Mouse (Mus musculus): Measurements from ENCODE around the gene Oard1. TPM values are rescaled to one million over a fixed set of nuclear protein-coding genes. Genes with fewer than 3 reads are reported as not detected.

Oard1 gene
- polyA plus RNA-seq, 1 experiment from 2014 or later: 76.8 TPM

DNA sequence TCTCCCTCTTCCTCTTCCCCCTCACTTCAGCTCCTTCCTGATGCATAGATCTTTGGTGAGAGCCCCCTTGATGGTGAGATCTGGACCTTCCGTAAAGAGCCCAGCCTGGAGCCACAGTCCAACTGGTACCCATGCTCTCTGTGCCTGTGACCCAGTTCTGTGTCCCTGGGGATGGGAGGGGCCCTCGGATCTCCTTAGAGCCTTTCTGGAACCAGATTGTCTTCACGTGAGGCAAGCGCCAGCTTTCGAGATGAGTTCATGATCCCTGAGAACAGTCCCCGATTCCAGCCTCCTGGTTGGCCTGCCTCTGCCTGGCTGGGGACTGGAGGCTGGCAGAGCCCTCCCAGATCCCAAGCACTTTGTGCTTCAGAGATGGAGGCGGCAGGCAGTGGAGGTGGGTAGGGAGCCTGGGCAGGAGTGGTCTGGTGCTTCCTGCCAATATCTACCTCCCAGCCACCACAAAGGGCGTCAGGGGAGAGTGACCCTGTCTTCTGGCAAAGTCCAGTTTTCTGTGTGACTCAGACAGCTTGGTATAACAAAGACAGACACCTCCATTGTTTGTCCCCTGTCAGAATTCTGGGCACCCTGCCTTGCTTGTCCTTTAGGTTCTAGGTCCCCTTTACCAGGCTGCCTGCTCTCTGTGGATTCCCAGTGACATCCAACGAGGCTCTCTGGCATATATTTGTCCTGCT, 42.1 kb downstream of the Oard1 start:
- Histone ChIP-seq H3K4me1 (replicated peaks; ENCODE audit: control insufficient read depth, insufficient read depth, low read length) (peaks cover 36% of the 10 kb centered on the region), H3K36me3 (ENCODE audit: control insufficient read depth, insufficient read depth, low read length) (no peaks in the 10 kb centered on the region), H3K4me3 (ENCODE audit: low read depth, low read length) (peak overlapping the region; percentile 57), H3K9ac (ENCODE audit: low read depth, low read length) (peak overlapping the region; percentile 76), H3K27ac (ENCODE audit: low read depth, low read length) (peak overlapping the region; percentile 93), H3K9me3 (ENCODE audit: control insufficient read depth, low read length) (no peaks in the 10 kb centered on the region), H3K27me3 (replicated peaks; ENCODE audit: control insufficient read depth, insufficient read depth, low read length) (no peaks in the 10 kb centered on the region), H3K4me2 (peak overlapping the region; percentile 61)
- ATAC-seq (replicated peaks; ENCODE audit: low FRiP score) (peak; percentile 11; the same call in 1 of the 2 replicates), DNase-seq (ENCODE audit: low spot score) (no peak)
- WGBS: 70% methylated on average over 9 of the region's 9 CpGs

DNA sequence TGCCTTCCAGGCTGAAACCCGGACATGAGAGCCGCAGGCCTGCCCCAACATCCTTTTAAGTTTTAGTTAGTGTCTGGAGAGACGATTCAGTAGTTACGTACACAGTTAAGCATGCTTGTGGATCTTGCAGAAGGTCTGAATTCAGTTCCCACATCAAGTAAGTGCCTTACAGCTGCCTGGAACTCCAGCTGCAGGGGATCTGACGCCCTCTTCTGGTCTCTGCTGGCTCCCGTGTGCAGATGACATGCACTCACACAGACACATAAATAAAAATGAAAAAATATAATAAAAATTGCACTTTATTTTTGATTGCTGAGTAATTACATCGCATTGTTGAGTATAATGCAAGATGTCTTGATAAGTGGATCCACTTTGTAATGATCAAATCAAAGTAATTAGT, 43.7 kb downstream of the Oard1 start:
- H3K27ac ChIP-seq (ENCODE audit: low read depth, low read length): no peak overlapping the region
- ATAC-seq (replicated peaks; ENCODE audit: low FRiP score) (no peak), DNase-seq (ENCODE audit: low spot score) (no peak)
- H3K27me3 ChIP-seq (replicated peaks; ENCODE audit: control insufficient read depth, insufficient read depth, low read length): no peaks in the 10 kb centered on the region
- WGBS: 73% methylated on average over 7 of the region's 7 CpGs
- no peak overlapping the region for H3K4me2 ChIP-seq
- H3K4me1 ChIP-seq (replicated peaks; ENCODE audit: control insufficient read depth, insufficient read depth, low read length): peaks cover 29% of the 10 kb centered on the region
- H3K9ac ChIP-seq (ENCODE audit: low read depth, low read length): no peak overlapping the region
- H3K9me3 ChIP-seq (ENCODE audit: control insufficient read depth, low read length): no peaks in the 10 kb centered on the region
- no peaks in the 10 kb centered on the region for H3K36me3 ChIP-seq (ENCODE audit: control insufficient read depth, insufficient read depth, low read length)
- H3K4me3 ChIP-seq (ENCODE audit: low read depth, low read length): no peak overlapping the region

DNA sequence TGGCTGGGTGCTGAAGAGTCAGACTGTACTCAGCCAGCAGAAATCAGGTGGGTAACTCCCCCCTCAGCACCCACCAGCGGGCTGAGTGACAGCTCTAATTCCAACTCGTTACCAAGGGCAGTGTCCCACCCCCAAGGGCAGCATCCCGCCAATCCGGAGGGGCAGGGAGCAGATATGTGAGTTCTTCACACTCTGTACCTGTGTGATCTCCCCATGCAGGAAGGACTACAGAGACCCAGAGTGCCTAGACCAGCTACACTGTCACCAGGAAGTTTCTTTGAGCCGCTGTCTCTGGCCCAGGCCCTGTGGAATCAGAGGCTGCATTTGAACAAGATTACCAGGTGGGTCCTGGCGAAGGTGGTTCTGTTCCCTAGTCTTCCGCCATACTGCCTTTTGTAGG, 44.4 kb downstream of the Oard1 start:
- peaks cover 26% of the 10 kb centered on the region for H3K4me1 ChIP-seq (replicated peaks; ENCODE audit: control insufficient read depth, insufficient read depth, low read length)
- peak overlapping the region; percentile 19; the same call in 1 of the 2 replicates for H3K4me3 ChIP-seq (ENCODE audit: low read depth, low read length)
- H3K9ac ChIP-seq (ENCODE audit: low read depth, low read length): peak overlapping the region; percentile 51; the same call in 1 of the 2 replicates
- DNase-seq (ENCODE audit: low spot score) (no peak), ATAC-seq (replicated peaks; ENCODE audit: low FRiP score) (no peak)
- H3K27me3 ChIP-seq (replicated peaks; ENCODE audit: control insufficient read depth, insufficient read depth, low read length): no peaks in the 10 kb centered on the region
- H3K27ac ChIP-seq (ENCODE audit: low read depth, low read length): no peak overlapping the region
- no peaks in the 10 kb centered on the region for H3K9me3 ChIP-seq (ENCODE audit: control insufficient read depth, low read length)
- H3K4me2 ChIP-seq: peak overlapping the region; percentile 54
- 45% methylated on average over 7 of the region's 7 CpGs for WGBS
- H3K36me3 ChIP-seq (ENCODE audit: control insufficient read depth, insufficient read depth, low read length): no peaks in the 10 kb centered on the region

DNA sequence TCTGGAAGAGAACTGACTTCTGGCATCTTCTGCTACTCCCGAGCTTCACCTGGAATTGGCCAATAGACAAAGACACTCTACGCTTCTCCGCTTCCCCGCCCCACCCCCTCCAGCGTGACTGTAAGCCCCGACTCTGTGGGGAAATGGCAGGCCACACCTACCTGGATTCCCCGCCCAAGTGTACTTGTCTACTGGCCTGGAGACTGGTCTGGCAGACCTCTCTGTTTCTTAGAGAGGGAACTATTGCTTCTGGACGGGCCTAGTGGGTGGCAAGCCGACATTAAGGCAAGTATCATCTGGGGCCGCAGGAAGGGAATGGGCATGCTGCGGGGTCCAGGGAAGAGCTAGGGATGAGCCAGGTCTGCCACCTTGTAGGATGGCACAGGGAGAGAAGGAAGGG, 44.9 kb downstream of the Oard1 start, which contains the start of gene Unc5cl:
Gene Unc5cl (plus strand): TSS at position 214 of the 400 bp plus-strand sequence.
- H3K36me3 ChIP-seq (ENCODE audit: control insufficient read depth, insufficient read depth, low read length): no peaks in the 10 kb centered on the region
- ATAC-seq (replicated peaks; ENCODE audit: low FRiP score) (no peak), DNase-seq (ENCODE audit: low spot score) (no peak)
- H3K9me3 ChIP-seq (ENCODE audit: control insufficient read depth, low read length): no peaks in the 10 kb centered on the region
- peaks cover 25% of the 10 kb centered on the region for H3K4me1 ChIP-seq (replicated peaks; ENCODE audit: control insufficient read depth, insufficient read depth, low read length)
- peak within 1 kb of the TSS; percentile 19 for H3K4me3 ChIP-seq (ENCODE audit: low read depth, low read length)
- no peak within 1 kb of the TSS for H3K27ac ChIP-seq (ENCODE audit: low read depth, low read length)
- WGBS: 44% methylated on average over 11 of the region's 11 CpGs
- no peaks in the 10 kb centered on the region for H3K27me3 ChIP-seq (replicated peaks; ENCODE audit: control insufficient read depth, insufficient read depth, low read length)
- H3K9ac ChIP-seq (ENCODE audit: low read depth, low read length): peak within 1 kb of the TSS; percentile 51; the same call in 1 of the 2 replicates
- H3K4me2 ChIP-seq: peak within 1 kb of the TSS; percentile 54

DNA sequence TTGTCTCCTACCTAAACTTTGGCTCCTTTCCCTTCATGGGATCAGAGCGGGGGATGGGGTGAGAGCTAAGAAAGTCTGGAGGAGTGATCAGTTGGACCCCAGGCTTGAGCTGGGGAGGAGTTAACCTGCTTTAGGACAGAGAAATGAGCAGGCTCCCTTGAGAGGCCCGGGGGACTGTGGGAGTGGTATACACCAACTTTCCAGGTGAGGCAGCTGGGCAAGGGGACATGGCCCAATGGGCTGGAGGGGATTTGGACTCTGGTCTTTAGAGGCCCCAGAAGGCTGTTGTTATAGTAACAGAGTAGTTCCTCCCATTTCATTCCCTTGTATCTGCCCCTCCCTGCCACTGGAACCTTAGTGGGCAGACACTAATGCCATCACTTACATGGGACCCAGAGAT, 46.1 kb downstream of the Oard1 start:
- DNase-seq (ENCODE audit: low spot score): no peak
- H3K27ac ChIP-seq (ENCODE audit: low read depth, low read length): no peak overlapping the region
- no peak overlapping the region for H3K9ac ChIP-seq (ENCODE audit: low read depth, low read length)
- H3K4me2 ChIP-seq: no peak overlapping the region
- 86% methylated on average over 2 of the region's 2 CpGs for WGBS
- no peak overlapping the region for H3K4me3 ChIP-seq (ENCODE audit: low read depth, low read length)
- H3K9me3 ChIP-seq (ENCODE audit: control insufficient read depth, low read length): no peaks in the 10 kb centered on the region
- H3K36me3 ChIP-seq (ENCODE audit: control insufficient read depth, insufficient read depth, low read length): no peaks in the 10 kb centered on the region
- no peaks in the 10 kb centered on the region; the same call in 1 of the 2 replicates for H3K27me3 ChIP-seq (replicated peaks; ENCODE audit: control insufficient read depth, insufficient read depth, low read length)
- peaks cover 24% of the 10 kb centered on the region for H3K4me1 ChIP-seq (replicated peaks; ENCODE audit: control insufficient read depth, insufficient read depth, low read length)
- ATAC-seq (replicated peaks; ENCODE audit: low FRiP score): no peak

DNA sequence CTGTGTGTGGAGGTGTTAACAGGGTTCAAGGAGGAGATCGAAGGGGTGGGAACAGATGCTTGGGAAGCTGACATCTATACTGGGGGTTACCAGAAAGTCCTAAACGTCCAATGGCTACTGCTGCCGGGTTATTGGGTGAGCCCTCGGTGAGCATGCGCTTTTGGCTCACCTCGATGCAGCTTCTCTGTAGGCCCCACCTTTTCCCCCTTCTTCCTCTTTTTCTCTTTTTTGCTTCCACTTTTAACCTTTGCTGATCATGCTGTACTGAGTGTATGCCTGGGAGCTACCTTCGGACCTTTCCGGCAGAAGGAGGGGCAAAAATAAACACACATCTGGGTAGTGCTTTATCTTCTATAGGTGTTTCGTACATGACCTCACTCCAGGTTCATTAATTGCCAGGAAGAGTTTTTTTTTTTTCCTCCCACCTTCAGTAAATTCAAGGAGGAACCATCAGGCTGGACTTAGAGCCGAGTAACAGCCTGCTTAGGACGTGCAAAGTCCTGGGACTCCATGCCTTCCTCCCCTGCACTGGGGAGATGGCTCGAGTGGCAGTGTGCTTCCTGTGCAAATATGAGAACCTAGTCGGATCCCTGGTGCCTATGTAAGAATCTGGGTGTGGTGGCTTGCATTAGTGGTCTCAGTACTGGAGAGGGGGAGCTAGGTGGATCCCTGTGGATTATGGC, 48.3 kb downstream of the Oard1 start:
- H3K36me3 ChIP-seq (ENCODE audit: control insufficient read depth, insufficient read depth, low read length): no peaks in the 10 kb centered on the region
- H3K27ac ChIP-seq (ENCODE audit: low read depth, low read length): no peak overlapping the region
- H3K4me1 ChIP-seq (replicated peaks; ENCODE audit: control insufficient read depth, insufficient read depth, low read length): peaks cover 14% of the 10 kb centered on the region
- ATAC-seq (replicated peaks; ENCODE audit: low FRiP score): no peak
- H3K27me3 ChIP-seq (replicated peaks; ENCODE audit: control insufficient read depth, insufficient read depth, low read length): no peaks in the 10 kb centered on the region; the same call in 1 of the 2 replicates
- 60% methylated on average over 13 of the region's 13 CpGs for WGBS
- H3K9me3 ChIP-seq (ENCODE audit: control insufficient read depth, low read length): no peaks in the 10 kb centered on the region
- H3K4me3 ChIP-seq (ENCODE audit: low read depth, low read length): no peak overlapping the region
- DNase-seq (ENCODE audit: low spot score): no peak
- no peak overlapping the region for H3K4me2 ChIP-seq
- no peak overlapping the region for H3K9ac ChIP-seq (ENCODE audit: low read depth, low read length)

DNA sequence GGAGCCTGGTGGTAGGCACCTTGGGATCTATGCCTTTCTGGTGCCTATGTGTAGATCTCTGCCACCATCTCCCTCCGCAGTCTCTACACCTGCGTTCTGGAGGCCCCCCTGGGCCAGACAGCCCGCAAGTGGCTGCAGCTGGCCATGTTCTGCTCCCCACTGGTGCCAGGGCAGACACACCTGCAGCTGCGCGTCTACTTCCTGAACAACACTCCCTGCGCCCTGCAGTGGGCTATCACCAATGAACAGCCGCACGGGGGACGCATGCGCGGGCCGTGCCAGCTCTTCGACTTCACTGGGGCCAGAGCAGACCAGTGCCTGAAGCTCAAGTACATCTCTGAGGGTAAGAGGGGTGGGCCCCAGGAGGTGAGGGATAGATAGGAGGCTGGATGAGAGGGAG, 52.3 kb downstream of the Oard1 start:
- no peak overlapping the region for H3K4me2 ChIP-seq
- H3K27ac ChIP-seq (ENCODE audit: low read depth, low read length): no peak overlapping the region
- DNase-seq (ENCODE audit: low spot score): no peak
- no peak overlapping the region for H3K9ac ChIP-seq (ENCODE audit: low read depth, low read length)
- H3K4me3 ChIP-seq (ENCODE audit: low read depth, low read length): no peak overlapping the region
- peaks cover 7% of the 10 kb centered on the region for H3K27me3 ChIP-seq (replicated peaks; ENCODE audit: control insufficient read depth, insufficient read depth, low read length)
- no peaks in the 10 kb centered on the region for H3K36me3 ChIP-seq (ENCODE audit: control insufficient read depth, insufficient read depth, low read length)
- ATAC-seq (replicated peaks; ENCODE audit: low FRiP score): no peak
- H3K4me1 ChIP-seq (replicated peaks; ENCODE audit: control insufficient read depth, insufficient read depth, low read length): peaks cover 7% of the 10 kb centered on the region; the same call in 1 of the 2 replicates
- no peaks in the 10 kb centered on the region for H3K9me3 ChIP-seq (ENCODE audit: control insufficient read depth, low read length)
- 91% methylated on average over 13 of the region's 13 CpGs for WGBS

DNA sequence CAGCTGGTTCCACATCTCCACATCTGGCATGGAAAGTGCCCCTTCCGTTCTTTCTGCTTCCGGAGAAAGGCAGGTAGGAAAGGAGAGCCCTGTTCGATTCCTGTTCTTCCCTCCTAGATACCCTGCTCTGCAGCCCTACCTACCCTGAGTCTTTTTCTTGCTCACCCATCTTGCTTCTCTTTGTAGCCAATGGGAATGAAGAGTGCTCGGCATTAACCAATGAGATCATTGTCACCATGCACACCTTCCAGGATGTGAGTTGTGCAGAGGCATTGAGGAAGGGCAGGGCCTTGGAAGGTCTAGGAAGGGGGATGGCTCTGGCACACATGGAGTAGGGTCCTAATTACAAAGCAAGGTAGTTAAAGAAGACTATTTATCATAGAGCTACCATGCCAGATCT, 53.6 kb downstream of the Oard1 start:
- Histone ChIP-seq H3K27me3 (replicated peaks; ENCODE audit: control insufficient read depth, insufficient read depth, low read length) (peaks cover 10% of the 10 kb centered on the region), H3K4me3 (ENCODE audit: low read depth, low read length) (no peak overlapping the region), H3K4me1 (replicated peaks; ENCODE audit: control insufficient read depth, insufficient read depth, low read length) (peaks cover 6% of the 10 kb centered on the region; the same call in 1 of the 2 replicates), H3K9ac (ENCODE audit: low read depth, low read length) (no peak overlapping the region), H3K4me2 (no peak overlapping the region), H3K27ac (ENCODE audit: low read depth, low read length) (no peak overlapping the region), H3K36me3 (ENCODE audit: control insufficient read depth, insufficient read depth, low read length) (no peaks in the 10 kb centered on the region), H3K9me3 (ENCODE audit: control insufficient read depth, low read length) (no peaks in the 10 kb centered on the region)
- 88% methylated on average over 4 of the region's 4 CpGs for WGBS
- DNase-seq (ENCODE audit: low spot score): no peak
- ATAC-seq (replicated peaks; ENCODE audit: low FRiP score): no peak

All from liver, embryonic 11.5 days (tissue).